Mouse (Mus musculus) hindbrain, embryonic 13.5 days (tissue): ENCODE results near the gene Gm21992. TPM values are rescaled to one million over a fixed set of nuclear protein-coding genes. Genes with fewer than 3 reads are reported as not detected.
"Not testable (repeated sequence)": the region's sequence is repeated elsewhere in the genome, so short reads cannot be mapped to it uniquely, and the experiment has no call there.

Experiments used
- ATAC-seq: fragments of 200-750 bp; cut with Nextera tagmentation; 2 replicates; pipeline ENCODE4 v1.8.0; 2017; ENCODE audit warnings: moderate TSS enrichment; ENCODE audit not compliant: low FRiP score
- H3K27ac ChIP-seq: fragments of 300-500 bp; sonication (generic); 2 replicates; pipeline ENCODE4 v1.5.1; 2015; ENCODE audit warnings: inconsistent platforms, mild to moderate bottlenecking, moderate library complexity
- H3K27me3 ChIP-seq: fragments of 300-500 bp; sonication (generic); 2 replicates; pipeline ENCODE4 v1.6.1; 2015; ENCODE audit warnings: mild to moderate bottlenecking, inconsistent platforms
- H3K36me3 ChIP-seq: fragments of 300-500 bp; sonication (generic); 2 replicates; pipeline ENCODE4 v1.6.1; 2015; ENCODE audit warnings: mild to moderate bottlenecking, inconsistent platforms
- H3K4me1 ChIP-seq: fragments of 300-500 bp; sonication (generic); replicated peaks from 2 replicates; pipeline ENCODE4 v1.6.1; 2015; ENCODE audit warnings: inconsistent platforms
- H3K4me2 ChIP-seq: fragments of 300-500 bp; sonication (generic); 2 replicates; pipeline ENCODE4 v1.6.1; 2015; ENCODE audit warnings: inconsistent platforms, mild to moderate bottlenecking, moderate library complexity
- H3K4me3 ChIP-seq: fragments of 300-500 bp; sonication (generic); 2 replicates; pipeline ENCODE4 v1.5.1; 2015; ENCODE audit warnings: mild to moderate bottlenecking, inconsistent platforms
- H3K9ac ChIP-seq: fragments of 300-500 bp; sonication (generic); 2 replicates; pipeline ENCODE4 v1.6.1; 2015; ENCODE audit warnings: mild to moderate bottlenecking, inconsistent platforms
- H3K9me3 ChIP-seq: fragments of 300-500 bp; sonication (generic); 2 replicates; pipeline ENCODE4 v1.6.1; 2016; ENCODE audit warnings: inconsistent platforms
- WGBS: fragments of 180-500 bp; shearing (Covaris S2); methylation state at CpG from one replicate; pipeline ENCODE4 v1.1.7; 2015; 5-methylcytosine and 5-hydroxymethylcytosine counted together
- polyA plus RNA-seq: library from polyadenylated mRNA; unstranded; fragments of >200 nt; fragmentation: Nextera tagmentation; extraction: Ambion mirVana; gene quantifications from 2 replicates; pipeline ENCODE4 v1.2.1, GENCODE M21; 2015

Gm21992 gene
- polyA plus RNA-seq, 1 experiment from 2014 or later, result 35.3 TPM

DNA sequence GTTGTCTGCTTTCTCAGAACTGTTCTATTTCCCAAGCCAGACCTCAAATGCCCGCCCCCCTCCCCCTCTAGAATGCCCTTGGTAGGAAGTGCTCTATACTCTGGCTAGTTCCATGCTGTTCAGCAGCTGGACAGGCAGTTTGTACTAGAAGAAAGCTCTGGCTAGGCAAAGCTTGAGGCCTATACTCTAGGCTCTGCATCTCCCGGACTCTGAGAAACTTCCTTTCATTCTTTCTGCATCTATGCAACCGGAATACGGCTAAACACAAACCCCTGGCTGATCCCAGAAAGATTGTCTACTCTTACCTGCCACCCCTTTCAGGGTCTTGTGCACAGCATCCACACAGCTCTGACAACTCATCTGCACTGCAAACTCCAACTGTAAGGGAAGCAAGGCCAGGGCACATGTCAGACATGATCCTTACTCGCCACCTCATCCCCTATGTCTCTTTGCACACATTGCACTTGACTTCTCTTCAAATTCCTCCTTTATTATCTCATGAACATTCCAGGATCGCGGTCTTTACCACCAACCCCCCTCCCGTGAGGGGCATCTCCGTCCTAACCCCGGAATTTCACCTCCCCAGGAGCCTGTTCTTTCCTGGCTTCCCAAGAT lies 27.2 kb upstream of the Gm21992 start:
- peak overlapping the region; percentile 77 for H3K9ac ChIP-seq
- peaks cover 21% of the 10 kb centered on the region for H3K4me1 ChIP-seq
- no peaks in the 10 kb centered on the region for H3K9me3 ChIP-seq
- H3K27me3 ChIP-seq, result peaks cover 35% of the 10 kb centered on the region
- 33% methylated on average over 10 of the region's 10 CpGs for WGBS
- peak overlapping the region; percentile 62 for H3K4me3 ChIP-seq
- peak overlapping the region; percentile 98 for H3K4me2 ChIP-seq
- ATAC-seq, result peak; percentile 47
- no peak overlapping the region for H3K27ac ChIP-seq
- H3K36me3 ChIP-seq, result peaks cover 3% of the 10 kb centered on the region; the same call in 1 of the 2 replicates

DNA sequence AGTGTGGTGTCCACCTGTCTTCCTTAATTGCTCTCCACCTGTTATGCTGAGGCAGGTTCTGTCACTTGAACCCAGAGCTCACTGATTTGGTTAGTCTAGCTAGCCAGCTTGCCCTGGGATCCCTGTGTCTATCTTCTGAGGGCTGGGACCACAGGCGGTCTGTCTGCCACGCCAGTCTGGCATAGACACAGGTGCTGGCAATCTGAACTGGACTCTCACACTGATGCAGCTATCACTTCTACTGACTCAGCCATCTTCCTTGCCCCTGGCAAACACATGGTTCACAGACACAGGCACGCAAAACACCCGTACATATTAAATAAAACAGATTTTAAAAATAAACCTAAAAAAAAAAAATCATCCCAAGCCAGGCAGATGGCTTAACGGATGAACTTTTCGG lies 25.6 kb upstream of the Gm21992 start:
- Histone ChIP-seq H3K27me3 (peaks cover 25% of the 10 kb centered on the region), H3K27ac (no peak overlapping the region), H3K9ac (no peak overlapping the region), H3K9me3 (no peaks in the 10 kb centered on the region), H3K4me2 (no peak overlapping the region), H3K36me3 (peaks cover 16% of the 10 kb centered on the region), H3K4me1 (peaks cover 31% of the 10 kb centered on the region), H3K4me3 (no peak overlapping the region)
- WGBS, result 94% methylated on average over 6 of the region's 6 CpGs
- no peak for ATAC-seq

DNA sequence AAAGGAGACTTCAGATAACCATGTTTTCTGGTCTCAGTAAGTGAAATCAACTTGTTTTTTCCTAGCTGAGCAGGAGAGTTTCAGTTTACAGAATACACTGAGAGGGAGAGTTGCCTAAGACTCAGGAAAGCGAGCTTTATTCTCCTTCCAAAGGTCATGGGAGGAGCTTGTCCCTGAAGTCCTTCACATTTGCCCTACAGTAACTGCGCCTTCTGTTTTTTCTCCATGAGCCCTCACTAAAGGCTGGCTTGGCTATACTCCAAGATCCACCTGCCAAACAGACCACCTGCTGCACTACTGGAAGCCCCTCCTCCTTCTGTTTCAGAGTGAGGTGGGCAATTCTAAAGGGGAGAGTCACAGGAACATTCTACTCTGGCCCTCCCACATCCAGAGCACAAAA lies 24.7 kb upstream of the Gm21992 start:
- Histone ChIP-seq H3K27ac (no peak overlapping the region), H3K36me3 (peaks cover 18% of the 10 kb centered on the region), H3K4me3 (no peak overlapping the region), H3K4me1 (peaks cover 32% of the 10 kb centered on the region), H3K9ac (no peak overlapping the region), H3K9me3 (no peaks in the 10 kb centered on the region), H3K4me2 (no peak overlapping the region), H3K27me3 (peaks cover 15% of the 10 kb centered on the region)
- 73% methylated on average over 2 of the region's 2 CpGs for WGBS
- no peak for ATAC-seq

DNA sequence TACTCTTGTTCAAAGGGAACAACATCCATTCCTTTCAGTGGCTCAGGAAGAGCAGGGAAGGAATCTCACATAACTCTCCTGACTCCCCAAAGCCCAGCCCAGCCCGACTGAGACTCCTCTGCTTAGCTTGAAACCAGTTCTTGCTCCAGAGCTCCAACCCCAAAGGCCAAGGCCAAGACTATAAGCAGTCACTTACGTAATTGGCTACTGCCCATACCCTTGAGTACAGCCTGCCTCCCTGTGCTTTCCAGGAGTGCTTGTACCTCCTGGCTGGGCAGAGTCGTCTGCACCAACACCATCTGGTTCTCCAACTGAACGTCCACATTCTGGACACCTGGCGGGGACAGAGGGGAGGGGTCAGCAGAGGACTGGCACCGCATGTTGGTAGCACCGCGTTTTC lies 22.6 kb upstream of the Gm21992 start:
- Histone ChIP-seq H3K36me3 (peaks cover 27% of the 10 kb centered on the region), H3K27me3 (no peaks in the 10 kb centered on the region), H3K4me2 (no peak overlapping the region), H3K27ac (no peak overlapping the region), H3K4me3 (no peak overlapping the region), H3K4me1 (peaks cover 24% of the 10 kb centered on the region), H3K9me3 (no peaks in the 10 kb centered on the region), H3K9ac (no peak overlapping the region)
- WGBS, result 89% methylated on average over 8 of the region's 8 CpGs
- no peak for ATAC-seq

DNA sequence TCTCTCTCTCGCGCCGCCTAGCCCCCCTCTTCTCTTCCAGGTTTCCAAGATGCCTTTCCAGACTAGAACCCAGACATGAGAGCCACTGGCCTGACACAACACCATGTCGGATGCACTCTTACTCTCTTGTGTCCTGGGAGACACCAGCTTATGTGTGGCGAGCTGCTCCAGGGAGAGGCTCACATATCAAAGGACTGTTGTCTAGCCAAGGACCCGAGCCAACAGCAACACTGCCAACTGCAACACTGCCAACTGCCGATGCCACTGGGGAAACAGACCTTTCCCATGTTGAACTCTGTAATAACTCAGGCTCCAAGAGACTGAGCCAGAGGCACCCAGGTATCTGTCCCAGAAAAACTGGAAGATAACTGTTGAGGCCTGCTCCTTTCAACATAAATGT lies 17.7 kb upstream of the Gm21992 start:
- no peak overlapping the region for H3K27ac ChIP-seq
- no peak overlapping the region for H3K9ac ChIP-seq
- H3K27me3 ChIP-seq, result no peaks in the 10 kb centered on the region
- ATAC-seq, result no peak
- H3K9me3 ChIP-seq, result no peaks in the 10 kb centered on the region
- no peak overlapping the region for H3K4me2 ChIP-seq
- H3K4me1 ChIP-seq, result peaks cover 10% of the 10 kb centered on the region; the same call in 1 of the 2 replicates
- H3K36me3 ChIP-seq, result peaks cover 44% of the 10 kb centered on the region
- no peak overlapping the region for H3K4me3 ChIP-seq
- WGBS, result 69% methylated on average over 7 of the region's 7 CpGs

DNA sequence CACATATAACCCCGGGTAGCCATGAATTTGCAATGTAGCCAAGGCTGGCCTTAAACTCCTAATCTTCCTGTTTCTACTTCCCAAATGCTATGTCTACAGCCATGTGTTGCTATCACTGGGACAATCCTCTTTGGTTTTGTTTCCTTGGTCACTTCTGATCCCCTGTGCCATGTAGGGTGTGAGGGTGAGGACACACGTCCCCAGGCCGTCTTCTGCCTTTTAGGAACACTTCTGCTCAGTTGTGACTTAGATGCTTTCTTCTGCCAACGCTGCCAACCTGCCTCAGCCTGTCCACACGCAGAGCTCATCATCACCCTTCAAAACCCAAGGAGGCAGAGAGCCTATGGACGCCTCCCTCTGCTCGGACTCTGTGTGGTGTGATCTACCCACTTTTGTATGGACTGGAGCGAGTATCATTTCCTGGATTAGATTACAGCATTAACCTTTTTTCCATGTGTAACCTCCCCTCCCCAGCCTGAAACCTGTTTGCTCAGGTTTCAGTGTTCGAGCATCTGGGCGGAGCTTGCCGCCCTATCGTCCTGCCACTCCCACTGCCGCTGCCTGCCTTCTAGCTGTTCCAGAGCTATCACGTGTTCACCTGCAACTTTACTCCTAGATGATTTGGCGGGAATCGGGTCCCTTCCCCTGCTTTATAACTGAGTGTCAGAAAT lies 17.2 kb upstream of the Gm21992 start:
- H3K9me3 ChIP-seq, result no peaks in the 10 kb centered on the region
- peaks cover 10% of the 10 kb centered on the region; the same call in 1 of the 2 replicates for H3K4me1 ChIP-seq
- no peak for ATAC-seq
- no peak overlapping the region for H3K27ac ChIP-seq
- no peak overlapping the region for H3K4me3 ChIP-seq
- WGBS, result 70% methylated on average over 16 of the region's 16 CpGs
- H3K9ac ChIP-seq, result no peak overlapping the region
- H3K27me3 ChIP-seq, result no peaks in the 10 kb centered on the region
- peaks cover 44% of the 10 kb centered on the region for H3K36me3 ChIP-seq
- H3K4me2 ChIP-seq, result no peak overlapping the region

DNA sequence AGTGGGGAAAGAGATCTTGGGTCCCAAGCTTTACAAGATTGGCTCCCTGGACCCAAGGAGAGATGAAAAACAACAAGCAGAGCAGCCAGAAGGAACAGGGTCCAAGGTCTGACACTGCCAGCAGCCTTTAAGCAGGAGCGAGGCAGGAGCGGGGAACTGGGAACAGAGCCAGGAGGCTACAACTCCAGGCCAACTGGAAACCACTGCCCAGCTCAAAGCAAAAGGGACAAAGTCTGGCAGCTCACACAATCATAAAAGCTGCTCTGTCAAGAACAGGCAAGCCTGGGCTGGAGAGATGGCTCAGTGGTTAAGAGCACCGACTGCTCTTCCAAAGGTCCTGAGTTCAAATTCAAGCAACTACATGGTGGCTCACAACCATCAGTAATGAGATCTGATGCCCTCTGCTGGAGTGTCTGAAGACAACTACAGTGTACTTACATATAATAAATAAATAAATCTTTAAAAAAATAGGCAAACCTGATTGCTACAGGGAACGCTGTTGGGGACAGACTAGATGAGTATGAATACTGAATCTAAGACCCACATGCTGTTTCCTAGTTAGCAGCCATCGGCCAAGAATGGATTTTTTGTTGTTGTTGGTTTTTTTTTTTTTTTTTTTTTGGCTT lies 9.4 kb upstream of the Gm21992 start:
- no peak overlapping the region for H3K4me2 ChIP-seq
- H3K27me3 ChIP-seq, result no peaks in the 10 kb centered on the region
- no peak overlapping the region for H3K9ac ChIP-seq
- H3K36me3 ChIP-seq, result peaks cover 19% of the 10 kb centered on the region
- no peaks in the 10 kb centered on the region for H3K9me3 ChIP-seq
- no peak overlapping the region for H3K4me3 ChIP-seq
- no peaks in the 10 kb centered on the region for H3K4me1 ChIP-seq
- 80% methylated on average over 5 of the region's 5 CpGs for WGBS
- no peak overlapping the region for H3K27ac ChIP-seq
- no peak for ATAC-seq

DNA sequence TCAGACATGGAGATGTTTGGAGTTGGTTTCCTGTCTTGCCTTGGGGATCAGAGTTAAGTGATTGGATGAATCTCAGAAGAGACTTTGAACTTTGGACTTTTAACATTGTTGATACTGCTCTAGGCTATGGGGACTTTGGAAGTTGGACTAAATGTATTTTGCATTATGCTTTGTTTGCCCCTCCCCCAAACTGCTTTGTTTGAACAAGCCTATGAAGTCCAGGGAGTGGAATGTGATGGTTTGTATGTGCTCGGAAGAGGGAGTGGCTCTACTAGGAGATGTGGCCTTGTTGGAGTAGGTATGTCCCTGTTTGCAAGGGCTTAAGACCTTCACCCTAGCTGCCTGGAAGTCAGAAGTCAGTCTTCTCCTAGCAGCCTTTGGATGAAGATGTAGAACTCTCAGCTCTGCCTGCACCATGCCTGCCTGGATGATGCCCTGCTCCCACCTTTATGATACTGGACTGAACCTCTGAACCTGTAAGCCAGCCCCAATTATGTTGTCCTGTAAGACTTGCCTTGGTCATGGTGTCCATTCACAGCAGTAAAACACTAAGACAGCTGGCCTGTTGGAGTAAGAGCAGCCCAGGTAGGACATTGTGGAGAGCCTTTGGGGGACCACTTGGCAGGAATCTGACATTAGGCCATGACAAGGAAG lies 5.9 kb upstream of the Gm21992 start:
- no peaks in the 10 kb centered on the region for H3K27me3 ChIP-seq
- H3K4me2 ChIP-seq, result no peak overlapping the region
- H3K27ac ChIP-seq, result no peak overlapping the region
- no peak overlapping the region for H3K4me3 ChIP-seq
- 0 out of 2 replicates have a peak, but pooled peaks cover 5% of the 10 kb centered on the region for H3K9me3 ChIP-seq
- no peak for ATAC-seq
- WGBS, result 71% methylated on average over 1 of the region's 1 CpGs
- H3K4me1 ChIP-seq, result peaks cover 2% of the 10 kb centered on the region; the same call in 1 of the 2 replicates
- no peaks in the 10 kb centered on the region for H3K36me3 ChIP-seq
- no peak overlapping the region for H3K9ac ChIP-seq

DNA sequence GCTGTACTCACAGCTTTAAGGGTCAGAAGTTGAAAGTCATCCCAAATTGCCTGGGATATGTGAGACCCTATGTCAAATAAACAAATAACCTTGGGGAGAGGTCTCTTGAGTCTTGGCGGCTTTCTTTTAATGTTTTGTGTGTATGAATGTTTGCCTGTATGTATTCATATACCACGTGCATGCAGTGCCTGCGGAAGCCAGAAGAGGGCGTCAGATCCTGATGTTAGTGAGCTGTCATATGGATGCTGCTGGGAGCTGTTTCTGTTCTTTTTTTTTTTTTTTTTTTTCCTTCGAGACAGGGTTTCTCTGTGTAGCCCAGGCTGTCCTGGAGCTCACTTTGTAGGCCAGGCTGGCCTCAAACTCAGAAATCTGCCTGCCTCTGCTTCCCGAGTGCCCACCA lies 1.6 kb upstream of the Gm21992 start:
- no peak overlapping the region for H3K4me3 ChIP-seq
- no peak overlapping the region for H3K27ac ChIP-seq
- 0 out of 2 replicates have a peak, but pooled peaks cover 5% of the 10 kb centered on the region for H3K9me3 ChIP-seq
- H3K4me1 ChIP-seq, result peaks cover 28% of the 10 kb centered on the region
- no peak for ATAC-seq
- no peak overlapping the region for H3K9ac ChIP-seq
- no peaks in the 10 kb centered on the region for H3K36me3 ChIP-seq
- H3K27me3 ChIP-seq, result no peaks in the 10 kb centered on the region
- H3K4me2 ChIP-seq, result no peak overlapping the region
- WGBS, result 80% methylated on average over 6 of the region's 6 CpGs

DNA sequence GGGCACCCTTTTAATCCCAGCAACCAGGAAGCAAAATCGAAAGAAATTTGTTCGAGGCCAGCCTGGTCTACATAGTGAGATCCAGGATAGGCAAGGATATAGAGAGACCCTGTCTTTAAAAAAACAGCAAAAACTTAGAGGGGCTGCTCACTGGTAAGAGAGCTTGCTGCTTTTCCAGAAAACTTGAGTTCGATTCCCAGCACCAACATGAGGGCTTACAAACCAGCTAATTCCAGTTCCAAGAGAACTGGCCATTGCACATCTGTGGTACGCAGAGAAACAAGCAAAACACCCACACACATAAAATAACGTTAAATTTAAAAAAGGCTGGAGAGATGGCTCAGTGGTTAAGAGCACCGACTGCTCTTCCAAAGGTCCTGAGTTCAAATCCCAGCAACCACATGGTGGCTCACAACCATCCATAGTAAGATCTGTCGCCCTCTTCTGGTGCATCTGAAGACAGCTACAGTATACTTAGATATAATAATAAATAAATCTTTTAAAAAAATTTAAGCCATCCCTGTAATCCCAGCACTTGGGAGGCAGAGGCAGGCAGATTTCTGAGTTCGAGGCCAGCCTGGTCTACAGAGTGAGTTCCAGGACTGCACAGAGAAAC lies 1.0 kb upstream of the Gm21992 start:
- not testable (repeated sequence) for H3K36me3 ChIP-seq, H3K9me3 ChIP-seq, ATAC-seq, H3K27me3 ChIP-seq
- peak overlapping the region; percentile 96 for H3K4me2 ChIP-seq
- 76% methylated on average over 8 of the region's 8 CpGs for WGBS
- peak overlapping the region; percentile 95 for H3K27ac ChIP-seq
- H3K9ac ChIP-seq, result peak overlapping the region; percentile 76; the same call in 1 of the 2 replicates
- peak overlapping the region; percentile 87 for H3K4me3 ChIP-seq
- H3K4me1 ChIP-seq, result peaks cover 34% of the 10 kb centered on the region

DNA sequence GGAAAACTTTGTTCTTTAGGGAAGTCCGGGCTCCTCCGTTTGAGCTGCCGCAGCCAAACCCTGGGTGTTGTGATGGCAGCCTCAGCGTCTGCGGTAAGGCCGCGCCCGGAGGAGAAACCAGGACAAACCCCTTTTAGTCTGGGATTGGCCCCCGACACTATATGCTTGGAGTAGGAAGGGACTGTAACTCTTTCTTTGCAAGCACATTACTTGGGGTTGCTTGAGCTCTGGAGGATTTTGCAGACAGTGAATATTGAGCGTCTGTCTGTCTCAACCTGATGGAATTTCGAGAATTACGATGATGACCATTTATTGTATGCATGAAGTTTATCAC lies 464 bp upstream of the Gm21992 start:
- no peaks in the 10 kb centered on the region for H3K27me3 ChIP-seq
- ATAC-seq, result no peak; the same call in 1 of the 2 replicates
- 4% methylated on average over 12 of the region's 12 CpGs for WGBS

DNA sequence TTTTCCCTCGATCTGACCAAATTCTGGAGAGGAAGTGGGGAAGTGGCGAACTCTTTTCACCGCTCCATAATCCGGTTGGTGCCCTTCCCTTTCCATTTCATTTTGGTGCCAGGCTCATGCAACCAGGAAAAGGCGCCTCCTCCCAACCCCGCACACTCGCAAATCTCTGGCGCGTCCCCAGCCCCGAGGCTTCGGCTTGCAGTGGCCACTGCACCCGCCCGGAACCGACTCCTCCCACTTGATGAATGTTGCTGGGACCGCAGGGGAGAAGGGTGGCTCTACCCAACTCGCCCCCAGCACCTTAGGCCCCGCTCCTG lies 708 bp downstream of the Gm21992 start:
- Histone ChIP-seq H3K36me3 (no peaks in the 10 kb centered on the region), H3K9me3 (0 out of 2 replicates have a peak, but pooled peaks cover 5% of the 10 kb centered on the region), H3K4me1 (peaks cover 37% of the 10 kb centered on the region), H3K9ac (peak overlapping the region; percentile 76), H3K4me2 (peak overlapping the region; percentile 96), H3K27ac (peak overlapping the region; percentile 95), H3K27me3 (no peaks in the 10 kb centered on the region), H3K4me3 (peak overlapping the region; percentile 87)
- no peak for ATAC-seq
- 0% methylated on average over 17 of the region's 17 CpGs for WGBS

More for the DNA sequence above, 464 bp upstream of the Gm21992 start:
- Histone ChIP-seq H3K4me1 (peaks cover 37% of the 10 kb centered on the region), H3K9ac (peak overlapping the region; percentile 76), H3K4me3 (peak overlapping the region; percentile 87), H3K27ac (peak overlapping the region; percentile 95), H3K4me2 (peak overlapping the region; percentile 96), H3K36me3 (no peaks in the 10 kb centered on the region), H3K9me3 (0 out of 2 replicates have a peak, but pooled peaks cover 5% of the 10 kb centered on the region)
